Mouse (Mus musculus) embryo, embryonic 11.5 days (tissue): Measurements from ENCODE around the gene Slc47a2.

Experiments used
- DNase-seq: peaks from one replicate; pipeline ENCODE4 v3.0.0-alpha.2; 2012; ENCODE audit warnings: low read depth, low spot score

Gene Slc47a2

DNA sequence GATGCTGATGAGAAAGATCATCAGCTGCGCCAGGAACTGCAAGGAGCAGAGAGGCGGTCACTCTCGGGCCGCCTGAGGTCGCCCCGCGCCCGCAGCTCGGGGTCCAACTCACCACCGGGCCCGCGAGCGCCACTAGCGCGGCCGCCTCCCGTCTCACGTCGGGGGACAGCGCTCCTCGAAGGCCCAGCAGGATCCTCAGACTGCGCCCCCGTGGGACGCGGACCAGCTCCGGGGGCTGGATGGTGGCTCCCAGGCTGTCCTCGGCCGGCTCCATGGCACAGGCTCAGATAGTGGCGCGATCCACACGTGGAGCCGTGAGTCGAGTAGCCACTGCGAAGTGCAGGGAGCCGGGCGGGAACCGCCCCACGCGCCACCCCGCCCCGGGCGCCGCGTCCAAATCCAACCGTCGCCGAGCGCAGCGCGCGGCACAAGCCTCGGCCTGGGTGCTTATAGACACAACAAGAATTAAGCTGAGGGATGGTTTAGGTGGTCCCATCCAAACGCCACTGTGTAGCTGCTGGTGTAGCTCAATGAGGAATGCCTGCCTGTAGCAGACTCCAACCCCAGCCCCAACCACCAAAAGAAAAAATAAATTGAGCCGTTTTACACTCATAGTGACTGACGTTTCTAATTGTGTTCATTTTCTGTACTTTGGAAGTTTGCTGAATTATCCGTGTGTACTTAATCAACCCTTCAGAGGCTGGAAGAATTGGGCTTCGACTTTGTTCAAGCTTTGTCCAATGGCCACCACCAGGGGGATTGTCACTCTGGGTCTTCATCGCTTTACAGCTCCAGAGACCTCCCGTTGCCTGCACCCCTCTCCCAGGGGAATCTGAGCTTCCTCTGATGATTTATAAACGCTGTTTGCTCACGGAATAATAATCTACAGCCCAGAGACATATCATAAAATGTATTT is at the start of gene Slc47a2:
Slc47a2 (minus strand) TSS at position 356 of the 916 bp plus-strand sequence.
- no peak for DNase-seq

DNA sequence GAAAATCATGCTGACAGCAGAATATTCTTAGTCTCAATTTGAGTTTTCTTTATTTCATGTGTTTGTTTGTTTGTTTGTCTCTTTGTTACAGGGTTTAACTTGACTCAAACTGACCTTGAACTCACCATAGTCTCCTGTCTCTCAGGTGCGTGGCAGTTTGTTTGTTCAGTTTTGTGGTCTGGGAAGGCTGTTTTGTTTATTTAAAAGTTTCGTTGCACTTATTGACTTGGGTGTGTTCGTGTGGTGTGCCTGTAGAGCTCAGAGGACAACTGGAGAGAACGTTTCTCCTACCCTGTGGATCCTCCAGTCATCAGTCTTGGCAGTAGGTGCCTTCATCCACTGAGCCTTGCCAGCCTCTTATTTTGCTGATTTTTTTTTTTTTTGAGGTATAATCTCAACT is 46.3 kb upstream of the Slc47a2 start:
- no peak for DNase-seq

DNA sequence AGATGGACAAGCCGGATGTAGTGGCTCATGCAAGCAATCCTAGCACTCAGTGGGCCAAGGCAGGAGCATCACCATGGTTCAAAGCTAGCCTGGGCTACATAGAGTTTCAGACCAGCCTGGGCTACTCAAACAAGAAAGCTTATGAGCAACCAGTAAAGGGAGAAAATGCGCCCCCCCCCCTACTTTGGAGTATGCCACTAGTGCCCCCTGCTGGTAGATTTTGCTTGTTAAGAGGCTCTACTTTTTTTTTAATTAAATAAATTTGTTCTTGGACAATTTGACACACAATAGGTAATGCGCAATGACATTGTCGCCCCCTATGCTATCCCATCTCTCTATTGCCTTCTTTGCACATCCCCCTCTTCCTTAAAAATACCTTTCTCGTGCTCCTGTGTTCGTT is 45.4 kb upstream of the Slc47a2 start:
- DNase-seq, result peak; percentile 27

DNA sequence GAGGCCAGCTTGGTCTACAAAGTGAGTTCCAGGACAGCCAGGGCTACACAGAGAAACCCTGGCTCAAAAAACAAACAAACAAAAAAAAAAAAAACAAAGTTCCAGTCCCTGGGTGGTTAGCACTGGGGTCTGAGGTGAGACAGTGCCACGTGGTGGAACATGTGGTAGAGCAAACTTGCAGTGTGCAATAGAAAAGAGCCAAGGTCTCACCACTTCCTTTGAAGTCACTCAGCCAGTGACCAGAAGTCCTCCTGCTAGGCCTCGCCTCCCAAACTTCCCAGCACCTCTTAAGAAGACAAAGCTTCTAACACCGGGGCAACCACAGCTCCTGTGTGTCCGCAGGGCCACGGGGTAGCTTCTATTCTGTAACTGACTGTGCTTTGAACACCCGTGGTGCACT is 44.6 kb upstream of the Slc47a2 start:
- DNase-seq, result no peak

DNA sequence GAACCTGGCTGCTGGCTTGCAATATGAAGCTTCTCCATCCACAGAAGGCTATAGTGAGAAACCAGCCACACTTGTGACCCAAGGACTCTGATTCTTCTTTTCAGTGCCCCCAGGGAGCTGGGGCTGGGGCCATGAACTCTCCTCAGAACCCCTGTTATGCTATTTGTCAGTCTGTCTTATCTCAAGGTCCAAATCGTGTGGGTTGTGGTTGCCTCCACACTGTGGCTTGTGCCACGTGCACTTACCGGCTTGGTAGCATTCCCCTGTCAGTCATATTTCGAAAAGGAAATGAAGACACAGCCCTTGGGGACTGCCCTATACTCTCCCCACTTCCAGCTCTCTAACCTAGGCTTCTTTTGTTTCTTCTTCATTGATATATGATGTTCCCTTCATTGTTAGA is 43.1 kb upstream of the Slc47a2 start:
- DNase-seq, result no peak

DNA sequence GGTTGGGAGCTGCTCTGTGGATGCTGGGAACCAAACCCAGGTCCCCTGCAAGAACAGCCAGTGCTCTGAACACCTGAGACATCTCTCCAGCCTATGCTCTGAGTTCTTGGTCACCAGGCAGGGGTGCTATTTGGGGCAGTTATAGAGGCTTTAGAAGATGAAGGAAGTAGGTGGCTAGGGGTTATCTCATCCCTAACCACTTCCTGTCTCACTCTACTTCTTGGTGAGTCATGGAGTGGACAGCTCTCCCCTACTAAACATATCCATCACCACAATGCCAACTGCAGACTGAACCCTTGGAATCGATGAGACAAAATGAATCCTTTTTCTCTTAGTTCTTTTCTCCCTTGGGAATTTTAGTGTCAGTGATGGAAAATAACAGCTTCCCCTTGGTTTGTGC is 38.6 kb upstream of the Slc47a2 start:
- no peak for DNase-seq

DNA sequence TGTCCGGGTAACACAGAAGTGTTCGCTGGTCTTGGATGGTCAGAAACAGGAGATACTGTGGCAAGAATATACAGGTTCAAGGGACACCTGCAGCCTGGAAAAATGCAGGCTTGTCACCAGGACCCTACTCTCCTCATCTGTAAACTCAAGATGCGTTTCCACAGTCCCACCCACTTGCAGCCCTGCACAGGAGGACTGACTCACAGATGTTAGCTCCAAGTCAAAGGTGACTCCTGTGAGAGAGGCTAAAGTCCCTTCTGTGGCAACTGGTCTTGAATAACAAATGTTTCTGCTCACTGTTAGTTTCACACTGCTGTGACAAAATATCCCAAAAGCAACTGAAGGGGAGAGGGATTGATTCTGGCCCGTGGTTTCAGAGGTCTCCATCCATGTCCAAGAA is 36.0 kb upstream of the Slc47a2 start:
- DNase-seq, result no peak

DNA sequence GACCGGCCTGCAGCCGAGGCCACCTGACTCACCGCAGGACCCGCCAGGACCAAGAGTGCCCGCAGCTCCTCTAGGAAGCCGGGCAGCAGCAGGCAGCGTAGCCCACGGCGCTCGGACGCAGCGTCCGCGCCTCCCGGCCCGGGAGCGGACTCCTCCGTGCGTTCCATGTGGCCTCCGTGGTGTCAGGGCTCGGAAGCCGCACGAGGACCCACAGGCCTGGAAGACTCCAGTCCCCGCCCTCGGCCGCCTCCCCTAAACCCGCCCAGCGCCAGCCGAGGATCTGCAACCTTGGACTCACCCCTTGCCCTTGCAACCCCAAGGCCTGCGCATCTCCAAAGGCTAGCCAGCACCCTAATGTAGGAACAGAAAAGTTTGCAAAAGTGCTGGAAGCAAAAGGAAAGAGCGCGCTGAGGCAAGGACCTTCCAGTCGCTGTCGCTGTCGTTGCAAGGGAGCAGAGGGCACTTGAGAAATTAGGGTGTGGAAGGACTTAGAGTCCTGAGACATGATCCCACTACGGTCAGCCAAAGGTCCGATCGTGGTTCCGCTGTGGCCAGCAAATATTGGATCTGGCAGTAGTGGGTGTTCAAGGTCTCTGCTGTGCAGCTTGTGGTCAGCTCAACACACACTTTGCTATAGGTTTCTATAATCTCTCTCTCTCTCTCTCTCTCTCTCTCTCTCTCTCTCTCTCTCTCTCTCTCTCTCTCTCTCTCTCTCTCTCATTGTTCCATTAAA is 35.4 kb upstream of the Slc47a2 start, which contains the start of gene Slc47a1:
Slc47a1 (minus strand) TSS at position 465 of the 733 bp plus-strand sequence.
- DNase-seq, result peak; percentile 3

DNA sequence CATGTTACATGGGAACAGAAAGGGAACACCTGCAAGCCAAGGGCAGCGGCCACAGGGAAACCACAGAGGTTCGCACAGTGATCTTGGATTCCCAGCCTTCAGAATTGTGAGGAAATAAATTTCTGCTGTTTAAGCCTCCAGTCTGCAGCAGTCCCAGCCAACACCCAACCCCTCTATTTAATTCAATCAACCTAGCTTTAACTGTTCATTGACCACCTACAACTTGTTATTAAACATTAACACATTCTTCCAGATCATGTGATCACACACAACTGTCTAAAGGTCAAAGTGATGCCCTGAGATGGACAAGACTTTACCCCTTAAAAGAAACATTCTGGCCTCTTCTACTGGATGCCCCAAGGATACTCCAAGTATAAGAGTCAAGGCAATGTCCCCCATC is 26.0 kb upstream of the Slc47a2 start:
- no peak for DNase-seq

DNA sequence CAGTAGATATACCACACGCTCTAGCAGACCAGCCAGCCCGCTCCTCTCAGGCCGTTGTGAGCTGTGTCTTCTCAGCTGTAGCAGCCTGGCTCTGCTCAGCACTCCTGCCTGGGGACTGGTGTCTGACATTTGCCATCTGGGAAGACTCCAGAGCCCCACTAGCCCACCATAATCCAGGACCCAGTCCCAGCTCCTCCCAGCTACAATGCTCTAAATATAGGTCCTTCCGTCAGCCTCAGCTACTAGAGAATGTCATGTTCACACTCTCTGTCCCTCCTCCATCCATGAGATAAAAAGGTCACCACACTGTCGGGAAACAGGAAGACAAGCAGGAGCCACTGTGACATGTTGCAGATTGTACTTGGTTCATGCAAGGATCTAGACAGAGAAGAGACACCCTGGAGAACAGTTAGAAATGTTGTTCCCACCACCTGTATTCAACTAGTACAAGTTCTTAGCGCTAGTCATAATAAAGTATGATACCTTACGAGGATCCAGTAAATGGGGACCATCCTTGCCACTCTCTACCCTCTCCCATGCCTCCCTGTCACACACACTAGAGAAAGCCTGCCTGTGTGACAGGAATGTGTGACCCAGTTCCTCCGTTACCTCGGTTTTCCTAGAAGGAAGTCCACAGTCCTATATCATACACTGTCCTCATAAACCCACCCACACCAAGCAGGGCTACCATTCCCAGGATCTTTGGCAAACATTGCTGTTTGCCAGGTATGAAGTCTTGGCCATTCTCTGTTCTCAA is 24.0 kb upstream of the Slc47a2 start:
- DNase-seq, result no peak

DNA sequence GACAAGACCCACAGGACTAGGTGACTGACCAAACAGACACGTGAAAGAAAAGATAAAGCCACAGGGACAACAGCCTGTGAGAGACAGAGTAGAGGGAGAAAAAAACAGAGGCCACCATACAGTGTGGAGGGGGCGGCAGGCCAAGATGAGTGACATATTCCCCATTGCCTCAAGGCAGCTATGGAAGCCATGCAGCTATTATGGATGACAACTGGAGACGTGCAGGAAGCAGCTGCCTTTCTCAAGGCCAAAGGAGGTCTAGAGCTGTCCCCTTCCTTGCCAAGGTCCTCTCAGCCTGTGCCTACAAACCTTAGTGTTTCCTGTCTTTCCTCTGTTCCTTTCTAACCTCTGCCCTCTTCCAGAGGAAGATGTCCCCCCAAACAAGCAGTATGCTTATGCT is 23.3 kb upstream of the Slc47a2 start:
- DNase-seq, result no peak

DNA sequence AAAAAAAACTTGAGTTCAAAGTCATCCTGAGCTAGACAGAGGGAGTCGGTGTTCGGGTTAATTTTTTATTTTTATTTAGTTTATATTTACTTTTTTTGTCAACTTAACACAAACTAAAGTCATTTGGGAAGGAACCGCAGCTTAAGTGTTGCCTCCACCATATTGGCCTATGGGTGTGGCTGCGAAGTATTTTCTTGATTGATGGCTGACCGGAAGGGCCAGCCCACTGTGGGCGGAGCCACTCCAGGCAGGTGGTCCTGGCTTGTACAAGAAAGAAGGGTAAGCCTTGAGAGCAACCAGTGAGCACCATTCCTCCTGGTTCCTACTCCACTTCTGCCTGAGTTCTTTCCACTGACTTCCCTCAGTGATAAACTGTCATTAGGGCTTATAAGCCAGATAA is 21.4 kb upstream of the Slc47a2 start:
- no peak for DNase-seq

DNA sequence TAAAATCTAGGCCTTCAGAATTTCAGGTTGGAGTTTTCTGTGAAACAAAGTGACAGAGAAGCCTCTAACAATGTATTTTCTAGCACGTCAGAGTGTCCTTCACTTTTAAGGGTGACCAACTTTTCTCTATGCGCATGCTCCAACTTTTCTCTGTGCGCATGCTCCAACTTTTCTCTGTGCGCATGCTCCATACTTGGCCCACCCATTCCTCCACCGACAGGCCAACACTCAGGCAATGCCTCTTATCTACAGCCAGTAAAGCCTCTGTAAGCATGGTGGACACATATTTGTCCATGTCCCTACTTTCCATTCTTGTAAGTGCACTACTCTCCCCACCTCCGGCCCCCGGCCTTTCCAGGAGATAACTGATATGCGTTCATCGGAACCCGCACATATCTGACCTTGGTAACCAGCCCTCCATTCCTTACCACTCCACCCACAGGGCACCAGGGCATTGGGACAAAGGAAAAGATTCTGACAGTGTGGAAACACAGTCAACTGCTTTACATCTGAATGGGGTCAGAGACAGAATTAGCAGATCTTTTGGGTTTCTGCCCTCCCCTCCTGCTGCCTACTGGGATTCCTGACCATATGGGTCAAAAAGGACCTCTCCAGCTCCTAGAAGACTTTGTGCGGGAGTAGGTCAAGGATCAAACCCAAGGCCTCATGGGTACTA is 19.0 kb upstream of the Slc47a2 start:
- DNase-seq, result no peak

DNA sequence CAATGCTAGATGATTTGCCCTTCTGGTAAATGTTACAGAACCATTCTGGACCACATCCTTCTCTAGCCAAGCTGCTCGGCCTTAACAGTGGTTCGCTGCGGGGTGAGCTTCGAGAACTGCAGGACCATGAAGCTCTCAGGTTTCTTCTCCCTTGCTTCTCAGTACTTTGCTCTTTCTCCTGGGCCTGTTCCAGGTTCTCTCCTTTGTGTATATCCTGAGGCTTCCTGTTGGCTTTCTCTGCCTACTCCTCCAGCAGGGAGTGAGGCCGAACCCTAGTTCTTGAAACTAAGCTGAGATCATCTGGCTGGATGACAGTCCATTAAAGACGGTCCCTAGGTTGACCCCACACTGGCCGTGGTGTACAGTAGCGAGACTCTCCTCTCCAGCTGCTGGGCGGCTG is 13.9 kb upstream of the Slc47a2 start:
- DNase-seq, result no peak

DNA sequence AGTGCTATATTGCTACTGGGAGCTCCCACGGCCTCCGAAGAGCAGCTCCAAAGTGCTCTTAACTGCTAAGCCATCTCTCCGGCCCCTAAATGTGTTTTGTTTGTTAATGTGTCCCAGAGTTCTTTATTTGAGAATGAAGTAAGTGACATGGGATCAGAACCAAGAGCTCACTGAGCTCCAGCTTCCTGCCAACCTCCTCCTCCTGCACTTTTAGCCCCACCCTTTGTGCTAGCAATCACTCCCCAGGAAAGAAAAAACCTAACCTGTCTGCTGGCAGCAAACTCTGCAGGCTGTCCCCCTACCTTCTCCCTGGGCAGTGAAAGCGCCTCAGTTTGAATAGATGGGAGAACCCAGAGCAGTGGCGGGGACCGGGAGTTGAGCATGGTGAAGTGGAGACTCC is 13.5 kb upstream of the Slc47a2 start:
- no peak for DNase-seq

DNA sequence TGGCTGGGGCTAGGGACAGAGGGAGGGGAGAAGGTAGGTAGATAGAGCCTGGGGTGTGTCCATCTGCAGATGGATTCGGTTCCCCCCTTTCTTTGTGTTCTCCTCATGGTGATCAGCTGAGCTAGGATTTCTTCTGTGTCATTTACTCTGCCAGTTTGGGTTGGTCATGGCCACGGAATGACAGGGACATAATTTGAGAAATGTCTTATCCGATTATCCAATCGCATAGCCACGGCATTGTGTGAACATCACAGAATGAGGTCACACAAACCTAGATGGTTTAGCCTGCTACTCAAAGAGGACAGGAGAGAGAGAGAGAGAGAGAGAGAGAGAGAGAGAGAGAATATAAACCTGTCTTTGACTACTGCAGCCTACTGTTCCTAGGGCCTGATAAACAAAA is 12.7 kb upstream of the Slc47a2 start:
- no peak for DNase-seq

DNA sequence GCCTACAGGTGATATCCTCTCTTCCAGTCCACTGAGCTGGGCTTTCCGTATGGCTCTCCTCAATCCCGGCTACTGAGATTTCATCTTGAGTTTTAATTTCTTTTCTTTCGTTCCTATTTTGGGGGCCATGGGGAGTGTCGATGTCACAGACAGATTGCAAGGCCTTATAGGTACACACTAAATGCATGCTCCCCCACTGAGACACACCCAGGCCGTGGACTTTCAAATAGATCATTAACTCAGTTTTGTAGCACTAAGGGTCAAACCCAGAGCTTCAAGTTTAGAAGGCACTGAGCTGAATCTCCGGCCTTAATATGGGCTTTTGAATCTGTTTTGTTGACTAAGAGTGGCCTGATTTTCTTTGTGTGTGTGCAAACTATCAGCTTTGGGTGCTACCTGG is 11.7 kb upstream of the Slc47a2 start:
- no peak for DNase-seq

DNA sequence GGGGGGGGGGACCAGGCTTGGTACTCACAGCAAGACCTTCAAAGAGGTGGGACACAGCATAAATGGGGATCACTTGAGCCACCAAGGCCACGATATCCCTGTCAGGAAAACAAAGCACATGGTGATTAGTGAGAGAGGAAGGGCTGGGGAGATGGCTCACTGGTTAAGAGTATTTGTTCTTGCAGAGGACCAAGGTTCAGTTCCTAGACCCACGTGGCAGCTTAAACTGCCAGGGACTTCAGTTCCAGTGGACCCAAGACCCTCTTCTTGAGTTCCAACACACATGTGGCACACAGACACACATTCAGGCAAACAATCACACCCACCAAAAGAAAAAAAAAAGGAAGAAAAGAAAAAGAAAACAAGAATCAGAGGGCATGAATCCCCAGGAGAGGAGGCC is 10.4 kb upstream of the Slc47a2 start:
- DNase-seq, result no peak

DNA sequence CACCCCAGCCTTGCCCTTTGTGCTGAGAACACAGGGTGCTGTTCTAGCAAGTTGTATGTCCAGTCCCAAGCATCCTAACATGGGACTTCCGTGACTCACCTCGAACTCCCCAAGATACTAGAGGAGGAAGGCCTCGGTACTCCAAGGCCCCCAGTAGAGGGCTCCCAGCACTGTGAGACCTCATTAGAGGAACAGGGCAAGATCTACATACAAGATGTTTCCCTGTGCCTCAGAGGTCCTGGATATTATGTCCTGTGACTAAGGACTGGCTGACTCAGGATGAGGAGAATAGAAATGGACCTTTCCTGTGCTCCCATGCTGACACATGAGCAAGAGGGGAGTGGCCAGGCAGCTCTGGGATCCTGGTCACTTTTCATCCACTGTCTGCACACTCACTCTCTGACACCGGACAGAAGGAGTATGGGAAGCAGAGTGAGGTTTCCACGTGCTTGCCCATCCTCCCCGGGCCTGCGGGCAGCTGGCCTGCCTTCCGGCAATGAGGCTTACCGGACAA is 9.5 kb upstream of the Slc47a2 start:
- DNase-seq, result no peak

DNA sequence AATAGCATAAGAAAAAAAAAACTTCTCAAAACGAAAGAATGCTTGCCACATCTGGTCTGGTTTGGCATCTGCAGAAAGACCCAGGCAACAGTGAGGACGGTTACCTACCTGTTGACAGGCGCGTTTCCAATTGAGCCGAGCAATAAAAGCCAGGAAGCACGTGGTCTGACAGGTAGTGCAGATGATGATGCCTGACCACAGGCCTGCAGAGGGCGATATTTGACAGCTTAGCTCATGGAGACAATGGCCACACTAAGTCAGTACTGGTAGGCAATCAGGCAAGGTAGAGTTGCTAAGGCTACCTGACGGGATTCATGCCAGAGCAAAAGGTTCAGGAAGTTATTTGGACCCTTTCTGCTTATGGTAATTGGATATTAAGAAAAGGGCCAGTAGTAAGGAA is 6.7 kb upstream of the Slc47a2 start:
- peak; percentile 38 for DNase-seq

DNA sequence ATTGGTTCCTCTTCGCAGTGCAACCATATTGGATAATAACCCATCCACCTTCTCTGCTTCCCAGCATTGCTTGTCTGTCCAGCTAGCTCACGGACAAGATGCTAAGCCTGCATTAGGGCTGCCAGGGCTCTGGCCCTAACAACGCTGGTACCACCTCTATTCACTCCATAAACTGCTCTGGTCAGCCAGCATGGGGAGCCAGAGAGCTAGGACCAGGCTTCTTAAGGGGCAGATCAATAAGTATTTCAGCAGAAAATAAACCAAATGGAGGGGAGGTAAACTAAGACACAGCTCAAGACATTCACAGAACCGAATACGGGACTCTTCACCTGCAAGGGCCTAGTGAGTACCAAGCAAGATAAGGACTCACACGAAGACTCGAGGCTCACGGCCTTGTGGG is 3.5 kb upstream of the Slc47a2 start:
- DNase-seq, result no peak
